Mouse (Mus musculus) intestine, postnatal 0 days (tissue): ENCODE data around the gene Pnkd. TPM values are rescaled to one million over a fixed set of nuclear protein-coding genes. Genes with fewer than 3 reads are reported as not detected.
A peak's percentile ranks its signal among the peaks of the same experiment; 100 is the strongest.

Source experiments
- ATAC-seq: fragments of 200-750 bp; cut with Nextera tagmentation; 2 replicates; pipeline ENCODE4 v1.8.0; 2017; ENCODE audit warnings: mild to moderate bottlenecking, moderate TSS enrichment, moderate library complexity
- H3K27ac ChIP-seq: fragments of 300-500 bp; sonication (generic); 2 replicates; pipeline ENCODE4 v1.5.1; 2014; ENCODE audit warnings: mild to moderate bottlenecking, low read depth, low read length, moderate library complexity
- H3K27me3 ChIP-seq: fragments of 300-500 bp; sonication (generic); replicated peaks from 2 replicates; pipeline ENCODE4 v1.6.1; 2014; ENCODE audit warnings: low read length, mixed read lengths; ENCODE audit not compliant: control insufficient read depth, insufficient read depth
- H3K36me3 ChIP-seq: fragments of 300-500 bp; sonication (generic); 2 replicates; pipeline ENCODE4 v1.6.1; 2014; ENCODE audit warnings: mild to moderate bottlenecking, moderate library complexity; ENCODE audit not compliant: control insufficient read depth, insufficient read depth
- H3K4me1 ChIP-seq: fragments of 300-500 bp; sonication (generic); replicated peaks from 2 replicates; pipeline ENCODE4 v1.6.1; 2014; ENCODE audit warnings: antibody characterized with exemption, low read length, mixed read lengths; ENCODE audit not compliant: control insufficient read depth, insufficient read depth
- H3K4me2 ChIP-seq: fragments of 300-500 bp; sonication (generic); replicated peaks from 2 replicates; pipeline ENCODE4 v1.6.1; 2014; ENCODE audit warnings: low read depth, mild to moderate bottlenecking, moderate library complexity
- H3K4me3 ChIP-seq: fragments of 300-500 bp; sonication (generic); 2 replicates; pipeline ENCODE4 v1.5.1; 2014; ENCODE audit warnings: low read depth, low read length
- H3K9ac ChIP-seq: fragments of 300-500 bp; sonication (generic); 2 replicates; pipeline ENCODE4 v1.6.1; 2014; ENCODE audit warnings: mild to moderate bottlenecking, low read depth, low read length
- H3K9me3 ChIP-seq: fragments of 300-500 bp; sonication (generic); 2 replicates; pipeline ENCODE4 v1.6.1; 2016; ENCODE audit warnings: mixed run types; ENCODE audit not compliant: control insufficient read depth
- CTCF ChIP-seq: sonication (generic); IDR thresholded peaks from 2 replicates; pipeline ENCODE4 v1.5.1; 2016; ENCODE audit warnings: low read depth, mild to moderate bottlenecking, control low read depth, antibody characterized with exemption, moderate library complexity
- WGBS: fragments of 180-500 bp; shearing (Covaris S2); extraction: QIAGEN DNeasy Blood & Tissue Kit; methylation state at CpG from one replicate; pipeline ENCODE4 v1.1.7; 2014; 5-methylcytosine and 5-hydroxymethylcytosine counted together
- polyA plus RNA-seq: library from polyadenylated mRNA; unstranded; fragments of >200 nt; fragmentation: Nextera tagmentation; extraction: Ambion mirVana; gene quantifications from 2 replicates; pipeline ENCODE4 v1.2.1, GENCODE M21; 2015

Gene Pnkd
- polyA plus RNA-seq, 1 experiment from 2014 or later = 107 TPM

DNA sequence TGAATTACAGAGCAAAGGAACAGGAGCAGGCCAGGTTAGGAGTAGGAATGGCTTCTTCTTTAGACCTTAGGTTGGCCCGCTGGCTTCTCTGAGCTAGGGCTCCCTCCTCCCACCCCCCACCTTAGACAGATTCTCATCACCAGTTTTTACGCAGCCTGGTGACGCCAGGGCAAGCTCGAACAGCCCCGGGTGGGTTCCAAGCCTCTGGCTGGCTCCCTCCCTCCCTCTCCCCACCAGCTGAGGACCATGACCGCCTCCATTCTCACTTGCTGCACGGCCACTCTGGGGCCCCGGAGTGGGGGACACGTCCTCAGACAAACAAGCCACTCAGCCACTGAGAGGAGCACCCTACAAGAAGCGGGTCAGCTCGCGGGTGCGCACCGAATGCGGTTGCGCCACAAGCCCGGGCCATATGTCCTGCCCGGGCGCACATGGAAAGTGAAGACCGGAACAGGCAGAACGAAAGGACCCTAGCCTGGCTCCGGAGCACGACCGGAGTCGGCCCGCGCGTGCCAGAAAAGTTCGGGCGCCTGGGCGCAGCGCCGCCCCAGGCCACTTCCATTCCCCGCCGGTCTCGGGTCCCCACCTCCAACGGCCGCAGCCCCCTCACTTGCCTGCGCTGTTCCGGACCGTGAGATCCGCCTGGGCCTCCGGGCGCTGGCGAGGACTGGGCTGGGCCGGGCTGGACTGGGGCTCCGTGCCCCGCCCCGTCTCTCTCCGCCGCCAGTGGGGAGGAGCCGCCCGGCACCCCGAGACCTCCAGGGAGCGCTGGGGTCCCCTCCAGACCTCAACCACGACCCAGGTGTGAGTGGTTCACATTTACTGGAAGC lies 19.0 kb downstream of the Pnkd start:
- peak; percentile 50 for TF ChIP-seq CTCF
- Histone ChIP-seq H3K4me3 (peak overlapping the region; percentile 66), H3K36me3 (no peaks in the 10 kb centered on the region), H3K9ac (peak overlapping the region; percentile 87), H3K27me3 (no peaks in the 10 kb centered on the region), H3K9me3 (no peaks in the 10 kb centered on the region), H3K27ac (peak overlapping the region; percentile 94), H3K4me1 (peaks cover 28% of the 10 kb centered on the region), H3K4me2 (peak overlapping the region; percentile 87)
- WGBS = 1% methylated on average over 54 of the region's 56 CpGs
- peak; percentile 71 for ATAC-seq

DNA sequence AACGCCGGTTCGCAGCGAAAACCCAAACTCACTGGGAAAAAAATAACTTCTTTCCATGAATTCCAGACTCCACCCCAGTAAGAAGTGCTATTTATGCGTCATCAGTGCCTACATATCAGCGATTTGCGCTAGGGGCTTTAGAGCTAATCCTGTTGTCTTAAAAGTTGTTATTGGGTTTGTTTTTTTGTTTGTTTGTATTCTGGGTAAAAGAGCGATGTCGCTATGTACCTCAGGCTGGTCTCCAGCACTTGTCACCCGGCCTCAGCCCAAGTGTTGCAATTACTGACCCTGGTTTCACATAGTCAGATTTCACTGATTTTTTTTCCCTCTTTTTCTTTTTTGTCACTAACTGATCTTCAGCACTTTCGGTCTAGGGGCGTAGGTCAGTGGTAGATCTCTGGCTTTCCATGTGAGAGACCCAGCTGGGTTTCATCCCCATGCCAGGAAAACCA lies 19.6 kb downstream of the Pnkd start:
- Histone ChIP-seq H3K27me3 (no peaks in the 10 kb centered on the region), H3K4me3 (peak overlapping the region; percentile 66), H3K27ac (peak overlapping the region; percentile 94), H3K9me3 (no peaks in the 10 kb centered on the region), H3K4me2 (peak overlapping the region; percentile 87), H3K4me1 (peaks cover 21% of the 10 kb centered on the region), H3K36me3 (no peaks in the 10 kb centered on the region), H3K9ac (peak overlapping the region; percentile 87)
- ATAC-seq = no peak
- WGBS = 3% methylated on average over 12 of the region's 12 CpGs
- no peak for TF ChIP-seq CTCF

DNA sequence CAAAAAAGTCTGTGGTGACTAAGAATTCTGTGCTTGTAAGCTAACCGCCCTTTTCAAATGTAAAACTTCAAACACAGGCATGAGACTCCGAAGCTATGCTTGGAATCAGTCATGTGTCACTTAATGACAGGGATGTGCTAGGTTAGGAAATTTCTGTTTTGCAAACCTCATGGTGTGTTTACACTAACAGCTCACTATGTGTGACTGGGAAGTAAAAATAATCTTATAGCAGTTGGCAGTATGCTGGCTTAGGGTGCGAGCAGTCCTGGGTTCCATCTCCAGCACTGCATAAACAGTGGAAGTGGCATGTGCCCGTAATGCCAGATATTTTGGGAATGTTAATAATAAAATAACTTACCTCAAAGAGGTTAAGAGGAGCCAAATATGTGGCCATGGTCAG lies 20.2 kb downstream of the Pnkd start:
- H3K4me3 ChIP-seq = no peak overlapping the region
- TF ChIP-seq CTCF = no peak
- H3K9ac ChIP-seq = no peak overlapping the region
- ATAC-seq = no peak
- H3K27ac ChIP-seq = peak overlapping the region; percentile 94; the same call in 1 of the 2 replicates
- no peak overlapping the region for H3K4me2 ChIP-seq
- WGBS = 61% methylated on average over 4 of the region's 4 CpGs
- peaks cover 24% of the 10 kb centered on the region for H3K4me1 ChIP-seq
- H3K36me3 ChIP-seq = no peaks in the 10 kb centered on the region
- H3K27me3 ChIP-seq = no peaks in the 10 kb centered on the region
- no peaks in the 10 kb centered on the region for H3K9me3 ChIP-seq

DNA sequence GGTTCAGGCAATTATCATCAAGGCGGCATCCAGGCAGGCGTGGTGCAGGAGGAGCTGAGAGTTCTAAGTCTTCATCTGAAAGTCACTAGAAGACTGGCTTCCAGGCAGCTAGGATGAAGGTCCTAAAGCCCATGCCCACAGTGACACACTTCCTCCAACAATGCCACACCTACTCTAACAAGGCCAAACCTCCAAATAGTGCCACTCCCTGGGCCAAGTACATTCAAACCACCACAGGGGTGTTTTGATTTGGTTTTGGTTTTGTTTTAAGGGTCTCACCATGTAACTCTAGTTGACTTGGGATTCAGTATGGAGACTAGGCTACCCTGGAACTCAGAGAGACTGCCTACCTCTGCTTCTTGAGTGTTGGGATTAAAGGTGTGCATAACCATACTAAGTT lies 20.8 kb downstream of the Pnkd start, which contains the start of gene Tmbim1:
Gene Tmbim1 (minus strand): TSS at position 101 of the 400 bp plus-strand sequence.
- no peaks in the 10 kb centered on the region for H3K9me3 ChIP-seq
- H3K4me2 ChIP-seq = peak within 1 kb of the TSS; percentile 87
- no peaks in the 10 kb centered on the region for H3K27me3 ChIP-seq
- peak within 1 kb of the TSS; percentile 66 for H3K4me3 ChIP-seq
- H3K9ac ChIP-seq = peak within 1 kb of the TSS; percentile 87; the same call in 1 of the 2 replicates
- peak within 1 kb of the TSS; percentile 94 for H3K27ac ChIP-seq
- no peaks in the 10 kb centered on the region for H3K36me3 ChIP-seq
- peaks cover 23% of the 10 kb centered on the region for H3K4me1 ChIP-seq
- no peak for TF ChIP-seq CTCF
- WGBS = 69% methylated on average over 2 of the region's 2 CpGs
- no peak for ATAC-seq

DNA sequence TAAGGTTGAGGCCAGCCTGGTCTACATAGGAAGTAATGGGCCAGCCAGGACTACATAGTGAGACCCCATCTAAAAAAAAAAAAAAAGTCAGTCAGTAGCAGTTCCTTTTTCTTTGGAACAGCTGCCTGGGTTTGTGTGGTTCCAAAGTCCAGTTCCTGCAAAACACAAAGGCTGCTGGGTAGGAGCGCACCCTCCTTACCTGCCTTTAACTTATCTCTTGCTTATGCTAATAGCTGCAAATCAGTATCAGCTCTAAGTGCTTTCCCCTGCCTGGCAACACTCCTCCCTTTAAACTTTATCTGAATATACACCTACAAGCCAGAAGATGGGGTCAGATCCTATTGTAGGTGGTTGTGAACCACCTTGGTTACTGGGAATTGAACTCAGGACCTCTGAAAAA lies 22.4 kb downstream of the Pnkd start:
- Histone ChIP-seq H3K4me1 (peaks cover 10% of the 10 kb centered on the region), H3K4me2 (no peak overlapping the region), H3K27ac (peak overlapping the region; percentile 21; the same call in 1 of the 2 replicates), H3K9ac (no peak overlapping the region), H3K27me3 (no peaks in the 10 kb centered on the region), H3K9me3 (no peaks in the 10 kb centered on the region), H3K36me3 (no peaks in the 10 kb centered on the region), H3K4me3 (no peak overlapping the region)
- WGBS = 38% methylated on average over 1 of the region's 1 CpGs
- ATAC-seq = peak; percentile 69
- 0 out of 2 replicates have a peak, but pooled peaks have one; percentile 21 for TF ChIP-seq CTCF
